Mouse (Mus musculus): ENCODE measurements around the gene 9230104L09Rik.

Gene 9230104L09Rik

GRCm38 (mm10) chr2:148864966-148865365 is at the start of gene 9230104L09Rik:
TSS of gene 9230104L09Rik (minus strand) at chr2:148865038.
- DNase-seq (ENCODE audit: low read depth, low spot score): no peak

- DNase-seq (ENCODE audit: low read depth, low spot score): peak; percentile 40
Measured at GRCm38 (mm10) chr2:148902286-148902685, 37.4 kb upstream of the 9230104L09Rik start.

DNA sequence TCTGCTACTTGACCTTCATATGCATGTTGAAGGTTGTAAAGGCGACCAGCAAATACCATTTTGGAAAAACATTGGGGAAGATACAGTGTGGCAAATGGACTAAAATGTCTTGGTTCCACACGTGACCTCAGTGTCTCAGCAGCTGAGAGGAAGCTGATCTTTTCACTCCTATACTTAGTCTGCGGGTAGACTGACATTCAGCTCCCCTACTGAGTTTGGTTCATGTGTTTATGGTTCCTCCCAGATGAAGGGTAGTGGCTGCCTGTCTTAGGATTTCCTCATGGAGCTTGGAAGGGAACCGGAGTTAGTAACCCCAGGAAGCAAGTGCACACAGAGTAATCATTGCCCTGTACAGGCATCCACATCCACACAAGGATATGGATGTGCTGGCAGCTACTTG is 35.5 kb upstream of the 9230104L09Rik start:
- no peak for DNase-seq (ENCODE audit: low read depth, low spot score)

DNA sequence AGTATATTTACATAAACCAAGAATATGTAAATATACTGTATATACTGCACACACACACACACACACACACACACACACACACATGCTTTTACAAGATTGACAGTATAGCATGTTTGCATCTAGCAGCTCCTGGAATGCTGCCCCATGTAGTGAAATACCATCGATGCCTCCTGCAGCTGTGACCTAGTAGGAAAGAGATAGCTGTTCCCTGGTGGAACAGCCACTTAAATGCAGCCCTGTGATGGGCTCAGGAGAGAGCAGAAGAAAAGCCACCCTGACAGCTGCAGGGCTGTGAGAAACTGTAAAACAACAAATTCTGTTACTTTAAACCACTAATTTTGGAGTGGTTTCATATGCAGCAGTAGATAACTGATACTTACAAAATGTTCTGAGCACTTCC is 31.4 kb upstream of the 9230104L09Rik start:
- DNase-seq (ENCODE audit: low read depth, low spot score): no peak

DNA sequence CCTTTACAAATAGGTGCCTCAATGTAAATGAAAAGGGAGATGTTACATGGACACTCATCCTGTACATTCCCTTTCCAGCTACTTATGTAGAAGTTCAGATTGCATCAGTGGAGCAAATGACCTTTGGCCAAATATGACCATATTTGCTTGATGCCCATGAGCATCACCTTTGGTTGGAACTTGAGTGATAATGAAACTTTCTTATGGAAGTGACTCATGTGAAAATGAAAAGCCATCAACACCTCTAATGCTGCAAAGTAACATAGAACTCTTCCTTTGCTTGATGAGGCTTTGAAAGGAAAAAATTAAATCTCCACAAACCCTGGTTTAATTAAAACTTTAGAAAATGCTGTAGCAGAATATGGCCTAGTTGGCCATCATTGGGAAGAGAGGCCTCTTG is 28.3 kb upstream of the 9230104L09Rik start:
- DNase-seq (ENCODE audit: low read depth, low spot score): no peak

DNA sequence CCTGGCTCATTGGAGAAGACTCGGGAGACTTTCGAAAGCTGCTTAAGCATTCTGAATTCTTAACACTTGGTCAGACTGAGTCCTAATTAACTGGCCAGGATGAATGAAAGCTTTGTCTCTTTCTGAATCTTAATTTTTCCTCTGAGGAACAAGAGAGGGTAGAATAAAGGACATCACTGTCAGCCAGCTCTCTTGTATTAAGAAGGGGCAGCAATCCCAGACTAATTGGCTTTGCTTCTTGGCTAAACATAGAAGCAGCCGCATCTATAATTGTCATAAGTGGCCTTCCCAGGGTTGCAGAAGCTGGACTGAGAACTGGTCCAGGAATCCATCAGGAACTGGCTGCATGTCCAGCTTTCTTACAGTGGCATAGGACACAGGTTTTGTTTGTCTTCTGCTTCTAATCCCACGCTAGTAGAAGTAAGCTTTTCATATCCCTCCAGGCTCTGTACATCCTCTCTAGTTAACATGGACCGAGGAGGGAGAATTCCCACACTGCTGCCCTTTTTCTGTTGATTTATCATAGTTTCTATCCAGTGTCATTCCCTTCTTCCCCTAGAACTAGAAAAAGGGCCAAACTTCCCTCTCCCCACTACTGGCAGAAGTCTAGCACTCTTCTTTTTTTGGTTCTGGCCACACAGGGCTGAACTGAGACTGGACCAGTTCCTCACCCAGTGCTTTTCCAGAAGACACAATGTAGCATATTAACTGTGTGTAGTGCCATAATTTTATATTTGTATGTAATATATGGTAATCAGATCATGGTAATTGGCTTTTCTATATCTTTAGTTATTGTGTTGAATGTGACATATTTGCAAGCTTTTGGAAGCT is 25.4 kb upstream of the 9230104L09Rik start:
- DNase-seq (ENCODE audit: low read depth, low spot score): no peak

- DNase-seq (ENCODE audit: low read depth, low spot score): no peak
Measured at GRCm38 (mm10) chr2:148889331-148890010, 24.6 kb upstream of the 9230104L09Rik start.

DNA sequence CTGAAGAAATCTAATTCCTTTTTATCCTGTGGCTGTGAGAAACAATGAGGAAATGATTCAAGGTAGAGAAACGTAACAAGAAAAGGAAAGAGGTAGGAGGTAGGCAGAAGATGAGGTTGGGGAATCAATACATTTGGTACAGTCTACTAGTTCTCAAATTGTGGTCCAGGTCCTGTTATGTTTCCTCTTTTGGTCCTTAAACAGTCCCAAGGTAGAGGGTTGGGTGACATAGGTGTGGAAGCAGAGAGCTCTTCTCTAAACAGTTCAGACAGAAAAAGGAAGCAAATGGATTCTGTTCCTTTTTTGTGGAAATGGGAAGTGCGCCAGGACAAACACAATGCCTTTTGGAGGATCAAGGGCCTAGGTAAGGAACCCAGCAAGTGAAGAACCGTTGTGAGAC is 24.0 kb upstream of the 9230104L09Rik start:
- no peak for DNase-seq (ENCODE audit: low read depth, low spot score)

DNA sequence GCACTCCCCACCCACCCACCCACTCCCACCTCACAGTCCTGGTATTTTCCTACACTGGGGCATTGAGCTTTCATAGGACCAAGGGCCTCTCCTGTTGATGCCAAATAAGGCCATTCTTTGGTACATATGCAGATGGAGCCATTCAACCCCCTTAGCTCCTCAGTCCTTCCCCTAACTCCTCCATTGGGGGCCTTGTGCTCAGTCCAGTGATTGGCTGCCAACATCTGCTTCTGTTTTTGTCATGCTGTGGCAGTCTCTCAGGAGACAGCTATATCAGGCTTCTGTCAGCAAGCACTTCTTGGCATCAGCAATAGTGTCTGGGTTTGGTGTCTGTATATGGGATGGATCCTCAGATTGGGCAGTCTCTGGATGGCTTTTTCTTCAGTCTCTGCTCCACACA is 19.9 kb upstream of the 9230104L09Rik start:
- no peak for DNase-seq (ENCODE audit: low read depth, low spot score)

DNA sequence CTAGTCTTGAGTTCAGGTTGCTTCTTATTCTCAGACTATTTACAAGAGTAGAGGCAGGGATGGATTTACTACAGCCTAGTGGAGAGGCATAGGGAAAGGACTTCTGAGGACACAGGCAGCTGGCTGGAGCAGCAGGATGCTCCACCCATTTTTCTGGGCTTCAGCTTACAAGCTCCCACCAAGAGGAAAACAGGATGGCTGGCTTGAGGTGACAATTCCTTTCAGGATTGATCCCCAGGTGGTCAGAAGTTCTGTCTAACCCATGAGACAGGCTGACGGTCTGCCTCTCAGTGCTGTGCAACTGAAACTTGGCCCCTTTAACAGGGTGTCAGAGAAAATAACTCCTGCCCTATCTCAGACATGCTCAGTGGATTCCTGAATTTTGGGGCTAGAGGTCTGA is 14.4 kb upstream of the 9230104L09Rik start:
- DNase-seq (ENCODE audit: low read depth, low spot score): no peak

GRCm38 (mm10) chr2:148878641-148879130 is 13.8 kb upstream of the 9230104L09Rik start:
- no peak for DNase-seq (ENCODE audit: low read depth, low spot score)

GRCm38 (mm10) chr2:148877016-148877770 is 12.4 kb upstream of the 9230104L09Rik start:
- no peak for DNase-seq (ENCODE audit: low read depth, low spot score)

DNA sequence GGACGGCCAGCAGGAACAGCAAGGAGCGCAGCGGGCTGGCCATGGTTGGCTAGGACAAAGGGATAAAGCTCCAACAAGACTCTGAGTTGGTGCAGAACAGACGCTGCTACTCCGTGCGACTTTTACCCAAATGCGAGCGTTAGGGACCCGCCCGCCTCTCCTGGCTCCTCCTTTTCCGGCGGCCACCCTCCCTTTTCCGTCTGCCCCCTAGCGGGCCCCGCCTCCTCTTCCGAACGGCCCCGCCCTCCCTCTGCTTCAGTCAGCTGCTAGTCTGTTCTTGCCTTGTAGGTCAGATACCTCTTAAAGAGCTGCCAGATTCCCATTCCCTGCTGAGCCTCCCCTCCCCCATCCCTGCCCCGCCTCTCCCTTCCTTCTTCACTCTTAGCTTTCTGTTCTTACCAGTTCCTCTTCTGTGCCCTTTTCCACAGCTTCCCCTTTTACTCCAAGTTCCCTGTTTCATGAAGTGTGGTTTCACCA is 10.5 kb upstream of the 9230104L09Rik start, which contains the start of gene Cst3:
Gene Cst3, minus strand, starts transcription at position 358 of the 477 bp plus-strand sequence.
- DNase-seq (ENCODE audit: low read depth, low spot score): peak; percentile 78

DNA sequence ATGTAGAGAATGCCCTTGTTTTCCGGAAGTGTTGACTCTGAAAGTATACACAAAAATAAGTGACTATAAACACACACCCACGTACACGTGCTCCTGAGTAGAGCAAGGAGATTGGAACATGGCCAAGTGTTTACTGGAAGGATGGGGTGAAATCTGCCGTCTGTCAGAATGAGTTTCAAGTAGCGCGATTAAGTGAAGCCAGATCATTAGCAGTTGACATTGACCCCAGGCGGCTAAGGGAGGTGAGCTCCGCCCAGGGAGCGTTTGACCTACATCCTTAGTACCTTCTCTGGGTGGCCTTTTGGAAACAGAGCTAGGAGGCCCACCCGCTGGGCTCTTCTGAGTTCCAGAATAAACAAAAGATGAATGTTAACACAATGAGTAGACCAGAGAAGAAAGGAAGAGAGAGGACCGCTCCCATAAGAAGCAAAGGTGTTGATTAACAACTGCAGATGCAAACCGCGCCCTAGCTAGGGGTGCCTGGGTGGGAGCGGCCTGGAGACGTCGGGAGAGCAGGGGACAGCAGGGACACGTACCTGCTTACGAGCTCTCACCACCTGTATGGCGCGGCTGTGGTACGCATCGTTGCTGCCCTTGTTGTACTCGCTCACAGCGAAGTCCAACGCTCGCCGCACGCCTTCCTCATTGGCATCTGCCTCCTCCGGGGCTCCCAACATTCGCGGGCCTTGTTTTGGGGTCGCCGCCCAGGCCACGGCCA is 9.9 kb upstream of the 9230104L09Rik start:
- DNase-seq (ENCODE audit: low read depth, low spot score): peak; percentile 57

DNA sequence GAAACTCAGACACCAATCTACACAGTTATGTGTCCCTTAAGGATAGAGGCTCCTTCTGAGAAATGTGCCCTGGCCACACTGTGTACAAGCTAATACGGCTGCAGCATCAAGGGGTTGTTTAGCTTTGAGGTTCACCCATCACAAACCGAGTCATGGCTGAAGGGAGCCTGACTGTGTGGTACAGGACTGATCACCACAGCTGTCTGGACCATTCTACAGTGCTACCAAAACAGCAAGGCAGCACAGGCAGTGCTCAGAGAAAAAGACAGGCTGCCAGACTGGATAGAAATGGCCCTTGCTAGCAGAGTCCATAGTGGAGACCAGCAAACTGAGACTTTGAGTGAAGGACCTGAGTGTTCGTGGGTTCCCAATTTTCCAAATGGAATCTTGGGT is 9.4 kb upstream of the 9230104L09Rik start:
- DNase-seq (ENCODE audit: low read depth, low spot score): no peak

- DNase-seq (ENCODE audit: low read depth, low spot score): no peak
Measured at GRCm38 (mm10) chr2:148872860-148873259, 8.0 kb upstream of the 9230104L09Rik start.

- DNase-seq (ENCODE audit: low read depth, low spot score): no peak
Measured at GRCm38 (mm10) chr2:148870526-148870925, 5.7 kb upstream of the 9230104L09Rik start.

DNA sequence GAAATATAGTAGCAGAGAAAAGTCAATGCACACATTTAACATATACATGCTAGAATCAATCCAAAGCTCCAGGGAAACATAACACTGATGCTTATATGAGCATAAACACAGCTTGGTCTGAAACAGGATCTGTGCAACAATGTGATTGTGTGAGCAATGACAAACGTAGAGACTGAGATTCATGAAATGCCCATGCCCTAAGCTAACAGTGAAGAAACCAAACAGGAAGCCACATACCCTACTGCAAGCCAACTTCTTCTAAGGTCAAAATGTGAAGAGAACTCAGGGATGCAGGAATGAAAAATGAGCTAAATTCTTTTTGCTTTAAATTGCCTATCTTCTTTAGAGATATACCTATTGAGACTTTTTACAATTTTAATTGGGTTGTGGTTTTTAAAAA is 4.1 kb upstream of the 9230104L09Rik start:
- DNase-seq (ENCODE audit: low read depth, low spot score): no peak

- no peak for DNase-seq (ENCODE audit: low read depth, low spot score)
Measured at GRCm38 (mm10) chr2:148861693-148862092, 3.1 kb downstream of the 9230104L09Rik start.

DNA sequence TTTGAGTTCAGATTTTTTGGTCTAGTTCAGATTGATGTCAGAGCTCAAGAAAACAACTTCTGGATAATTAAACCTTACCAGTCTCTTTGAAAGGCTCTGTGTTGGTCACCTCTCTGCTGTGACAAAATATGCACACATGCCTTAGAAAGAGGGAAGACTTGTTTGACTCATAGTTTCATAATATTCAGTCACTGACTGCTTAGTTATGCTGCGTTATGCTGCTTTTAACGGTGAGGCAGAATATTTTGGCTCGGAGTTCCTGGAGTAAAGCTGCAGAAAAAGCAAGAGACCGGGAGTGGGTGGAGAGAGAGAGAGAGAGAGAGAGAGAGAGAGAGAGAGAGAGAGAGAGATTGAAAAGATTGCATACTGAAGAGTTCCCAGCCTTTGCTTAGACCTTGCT is 3.8 kb downstream of the 9230104L09Rik start:
- no peak for DNase-seq (ENCODE audit: low read depth, low spot score)

GRCm38 (mm10) chr2:148857506-148857905 is 7.3 kb downstream of the 9230104L09Rik start:
- no peak for DNase-seq (ENCODE audit: low read depth, low spot score)

All from retina, postnatal 7 days (tissue).